Mouse (Mus musculus) intestine, embryonic 14.5 days (tissue): ENCODE results near the gene Pnpo. TPM values are rescaled to one million over a fixed set of nuclear protein-coding genes. Genes with fewer than 3 reads are reported as not detected.

Experiments
- ATAC-seq: fragments of 200-750 bp; cut with Nextera tagmentation; replicated peaks from 2 replicates; pipeline ENCODE4 v1.8.0; 2017; ENCODE audit warnings: low read depth, moderate number of reproducible peaks, moderate TSS enrichment, moderate library complexity; ENCODE audit not compliant: low FRiP score, low TSS enrichment
- DNase-seq: peaks from one replicate; pipeline ENCODE4 v3.0.0-alpha.2; 2018; ENCODE audit warnings: low spot score
- H3K27ac ChIP-seq: fragments of 300-500 bp; sonication (generic); 2 replicates; pipeline ENCODE4 v1.5.1; 2014; ENCODE audit warnings: low read depth, mild to moderate bottlenecking, control low read depth
- H3K27me3 ChIP-seq: fragments of 300-500 bp; sonication (generic); replicated peaks from 2 replicates; pipeline ENCODE4 v1.6.1; 2014; ENCODE audit warnings: low read length, control low read depth; ENCODE audit not compliant: control insufficient read depth, insufficient read depth
- H3K36me3 ChIP-seq: fragments of 300-500 bp; sonication (generic); 2 replicates; pipeline ENCODE4 v1.6.1; 2014; ENCODE audit warnings: low read length, control low read depth; ENCODE audit not compliant: control insufficient read depth, insufficient read depth
- H3K4me1 ChIP-seq: fragments of 300-500 bp; sonication (generic); replicated peaks from 2 replicates; pipeline ENCODE4 v1.6.1; 2014; ENCODE audit warnings: low read length, control low read depth, mixed read lengths; ENCODE audit not compliant: control insufficient read depth, insufficient read depth
- H3K4me2 ChIP-seq: fragments of 300-500 bp; sonication (generic); 2 replicates; pipeline ENCODE4 v1.6.1; 2014; ENCODE audit warnings: low read length
- H3K4me3 ChIP-seq: fragments of 300-500 bp; sonication (generic); 2 replicates; pipeline ENCODE4 v1.5.1; 2014; ENCODE audit warnings: low read depth, low read length, control low read depth, mixed read lengths
- H3K9ac ChIP-seq: fragments of 300-500 bp; sonication (generic); 2 replicates; pipeline ENCODE4 v1.6.1; 2014; ENCODE audit warnings: mild to moderate bottlenecking, low read length
- H3K9me3 ChIP-seq: fragments of 300-500 bp; sonication (generic); 2 replicates; pipeline ENCODE4 v1.6.1; 2016; ENCODE audit warnings: low read length, control low read depth; ENCODE audit not compliant: control insufficient read depth
- WGBS: fragments of 180-500 bp; shearing (Covaris S2); extraction: QIAGEN DNeasy Blood & Tissue Kit; methylation state at CpG from one replicate; pipeline ENCODE4 v1.1.7; 2014; 5-methylcytosine and 5-hydroxymethylcytosine counted together
- polyA plus RNA-seq: library from polyadenylated mRNA; unstranded; fragments of >200 nt; fragmentation: Nextera tagmentation; extraction: Ambion mirVana; gene quantifications from 2 replicates; pipeline ENCODE4 v1.2.1, GENCODE M21; 2014

Pnpo gene
- polyA plus RNA-seq, 1 experiment from 2014 or later: 44.1 TPM

- Histone ChIP-seq H3K4me2 (no peak overlapping the region), H3K36me3 (no peaks in the 10 kb centered on the region), H3K9ac (no peak overlapping the region), H3K4me1 (peaks cover 22% of the 10 kb centered on the region), H3K9me3 (no peaks in the 10 kb centered on the region), H3K27me3 (no peaks in the 10 kb centered on the region), H3K27ac (no peak overlapping the region), H3K4me3 (no peak overlapping the region)
- no peak for ATAC-seq
- DNase-seq: no peak
- 84% methylated on average over 5 of the region's 5 CpGs for whole genome bisulfite sequencing
These were observed 31.0 kb upstream of the Pnpo start for GRCm38 (mm10) chr11:96974813-96975212.

GRCm38 (mm10) chr11:96973426-96973964 is 29.7 kb upstream of the Pnpo start:
- no peak for ATAC-seq
- Histone ChIP-seq H3K9ac (no peak overlapping the region), H3K4me3 (no peak overlapping the region), H3K36me3 (no peaks in the 10 kb centered on the region), H3K4me2 (no peak overlapping the region), H3K27ac (no peak overlapping the region), H3K27me3 (no peaks in the 10 kb centered on the region), H3K4me1 (peaks cover 33% of the 10 kb centered on the region), H3K9me3 (no peaks in the 10 kb centered on the region)
- WGBS: 92% methylated on average over 5 of the region's 5 CpGs
- no peak for DNase-seq

GRCm38 (mm10) chr11:96972906-96973305 is 29.1 kb upstream of the Pnpo start:
- no peak overlapping the region for H3K4me3 ChIP-seq
- H3K36me3 ChIP-seq: no peaks in the 10 kb centered on the region
- peaks cover 32% of the 10 kb centered on the region for H3K4me1 ChIP-seq
- DNase-seq (no peak), ATAC-seq (no peak)
- H3K9ac ChIP-seq: no peak overlapping the region
- no peaks in the 10 kb centered on the region for H3K27me3 ChIP-seq
- H3K27ac ChIP-seq: no peak overlapping the region
- 80% methylated on average over 5 of the region's 5 CpGs for WGBS
- no peak overlapping the region for H3K4me2 ChIP-seq
- H3K9me3 ChIP-seq: no peaks in the 10 kb centered on the region

DNA sequence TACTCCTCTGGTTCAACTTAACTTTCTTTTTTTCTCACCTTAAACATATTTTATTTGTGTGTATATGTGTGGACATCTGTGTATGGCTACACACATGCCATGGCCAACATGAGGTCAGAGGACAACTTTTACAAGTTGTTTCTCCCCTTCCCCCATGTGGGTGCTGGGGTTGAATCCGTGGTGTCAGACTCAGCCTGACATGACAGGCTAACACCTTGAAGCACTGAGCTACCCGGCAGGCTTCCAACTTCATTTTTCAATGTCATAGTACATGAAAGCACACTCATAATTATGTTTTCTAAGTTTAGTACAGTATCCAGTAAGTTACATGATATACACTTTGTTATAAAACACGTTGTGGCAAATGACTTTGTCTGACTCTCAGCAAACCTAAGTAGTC is 26.6 kb upstream of the Pnpo start:
- peaks cover 23% of the 10 kb centered on the region for H3K4me1 ChIP-seq
- no peaks in the 10 kb centered on the region for H3K9me3 ChIP-seq
- WGBS: 57% methylated on average over 3 of the region's 3 CpGs
- no peak overlapping the region for H3K4me3 ChIP-seq
- ATAC-seq (no peak), DNase-seq (no peak)
- H3K27me3 ChIP-seq: no peaks in the 10 kb centered on the region
- H3K9ac ChIP-seq: no peak overlapping the region
- no peaks in the 10 kb centered on the region for H3K36me3 ChIP-seq
- H3K27ac ChIP-seq: peak overlapping the region; percentile 68; the same call in 1 of the 2 replicates
- no peak overlapping the region for H3K4me2 ChIP-seq

DNA sequence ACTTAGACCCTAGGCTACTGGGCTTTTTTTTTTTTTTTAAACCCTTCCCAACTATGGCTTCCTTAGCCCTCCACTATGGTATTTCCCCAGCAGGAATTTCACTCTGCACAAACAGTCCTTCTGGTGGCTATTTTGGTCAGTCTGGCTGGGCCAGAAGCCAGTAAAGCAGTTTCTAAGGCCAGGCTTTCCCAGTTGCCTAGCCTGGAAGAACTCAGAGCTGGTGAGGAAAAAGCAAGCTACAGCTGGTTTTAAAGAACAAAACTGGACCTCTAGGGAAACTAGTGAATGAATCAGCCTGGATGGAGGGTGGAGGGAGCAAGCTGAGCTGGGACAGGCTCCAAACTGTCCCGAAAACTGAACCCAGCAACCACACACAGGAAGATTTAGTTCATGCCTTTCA is 26.0 kb upstream of the Pnpo start:
- DNase-seq: no peak
- ATAC-seq: no peak

GRCm38 (mm10) chr11:96969280-96969722 is 25.5 kb upstream of the Pnpo start:
- Histone ChIP-seq H3K36me3 (no peaks in the 10 kb centered on the region), H3K4me3 (no peak overlapping the region), H3K9me3 (no peaks in the 10 kb centered on the region), H3K4me1 (peaks cover 23% of the 10 kb centered on the region), H3K27me3 (no peaks in the 10 kb centered on the region), H3K9ac (no peak overlapping the region; the same call in 1 of the 2 replicates), H3K27ac (peak overlapping the region; percentile 68), H3K4me2 (no peak overlapping the region)
- 62% methylated on average over 5 of the region's 5 CpGs for WGBS
- no peak for DNase-seq
- ATAC-seq: no peak

More for the DNA sequence above, 26.0 kb upstream of the Pnpo start:
- 69% methylated on average over 1 of the region's 1 CpGs for WGBS
- Histone ChIP-seq H3K9me3 (no peaks in the 10 kb centered on the region), H3K9ac (no peak overlapping the region; the same call in 1 of the 2 replicates), H3K27ac (peak overlapping the region; percentile 68), H3K4me1 (peaks cover 23% of the 10 kb centered on the region), H3K4me2 (no peak overlapping the region), H3K36me3 (no peaks in the 10 kb centered on the region), H3K27me3 (no peaks in the 10 kb centered on the region), H3K4me3 (no peak overlapping the region)

DNA sequence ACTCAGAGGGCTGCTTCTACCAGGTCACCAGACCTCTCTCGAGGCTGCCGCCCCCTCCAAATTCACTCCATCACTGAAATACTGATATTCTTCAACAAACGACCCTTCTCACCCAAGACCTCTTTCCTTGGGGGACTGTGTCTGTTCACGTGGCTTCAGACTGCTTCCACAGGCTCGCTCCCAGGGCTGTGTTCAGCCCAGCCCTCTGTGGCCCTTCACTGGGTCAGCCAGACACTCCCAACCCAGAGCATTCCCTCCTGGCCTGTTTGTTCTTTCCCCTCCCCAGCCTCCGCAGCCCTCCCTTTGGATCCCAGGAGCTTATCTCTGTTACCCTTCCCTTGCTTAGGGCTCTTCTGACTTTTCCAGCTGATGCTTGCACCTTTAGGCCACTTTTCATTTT is 24.7 kb upstream of the Pnpo start:
- peaks cover 25% of the 10 kb centered on the region for H3K4me1 ChIP-seq
- no peak for ATAC-seq
- no peaks in the 10 kb centered on the region for H3K36me3 ChIP-seq
- no peak for DNase-seq
- WGBS: 46% methylated on average over 6 of the region's 6 CpGs
- no peak overlapping the region for H3K4me3 ChIP-seq
- peak overlapping the region; percentile 68; the same call in 1 of the 2 replicates for H3K27ac ChIP-seq
- H3K9ac ChIP-seq: no peak overlapping the region
- H3K27me3 ChIP-seq: no peaks in the 10 kb centered on the region
- H3K4me2 ChIP-seq: peak overlapping the region; percentile 15; the same call in 1 of the 2 replicates
- no peaks in the 10 kb centered on the region for H3K9me3 ChIP-seq

- Histone ChIP-seq H3K27ac (no peak overlapping the region), H3K4me1 (peaks cover 26% of the 10 kb centered on the region), H3K9me3 (no peaks in the 10 kb centered on the region), H3K4me3 (no peak overlapping the region), H3K4me2 (no peak overlapping the region), H3K27me3 (no peaks in the 10 kb centered on the region), H3K9ac (no peak overlapping the region), H3K36me3 (peaks cover 6% of the 10 kb centered on the region)
- WGBS: 78% methylated on average over 11 of the region's 11 CpGs
- ATAC-seq: no peak
- no peak for DNase-seq
These were observed 23.9 kb upstream of the Pnpo start for GRCm38 (mm10) chr11:96967544-96968269.
